Mouse (Mus musculus) hindbrain, embryonic 12.5 days (tissue): ENCODE data around the gene Rfc5. TPM values are rescaled to one million over a fixed set of nuclear protein-coding genes. Genes with fewer than 3 reads are reported as not detected.

Source experiments
- ATAC-seq: fragments of 200-750 bp; cut with Nextera tagmentation; 2 replicates; pipeline ENCODE4 v1.8.0; 2017; ENCODE audit warnings: moderate TSS enrichment; ENCODE audit not compliant: low FRiP score
- H3K27ac ChIP-seq: fragments of 300-500 bp; sonication (generic); 2 replicates; pipeline ENCODE4 v1.5.1; 2016; ENCODE audit warnings: mild to moderate bottlenecking
- H3K27me3 ChIP-seq: fragments of 300-500 bp; sonication (generic); 2 replicates; pipeline ENCODE4 v1.6.1; 2016; ENCODE audit warnings: mild to moderate bottlenecking
- H3K36me3 ChIP-seq: fragments of 300-500 bp; sonication (generic); 2 replicates; pipeline ENCODE4 v1.6.1; 2016; ENCODE audit warnings: mild to moderate bottlenecking
- H3K4me1 ChIP-seq: fragments of 300-500 bp; sonication (generic); 2 replicates; pipeline ENCODE4 v1.6.1; 2016
- H3K4me2 ChIP-seq: fragments of 300-500 bp; sonication (generic); replicated peaks from 2 replicates; pipeline ENCODE4 v1.6.1; 2016; ENCODE audit warnings: mild to moderate bottlenecking
- H3K4me3 ChIP-seq: fragments of 300-500 bp; sonication (generic); 2 replicates; pipeline ENCODE4 v1.5.1; 2016; ENCODE audit warnings: mild to moderate bottlenecking
- H3K9ac ChIP-seq: fragments of 300-500 bp; sonication (generic); 2 replicates; pipeline ENCODE4 v1.6.1; 2016; ENCODE audit warnings: mild to moderate bottlenecking, moderate library complexity
- H3K9me3 ChIP-seq: fragments of 300-500 bp; sonication (generic); replicated peaks from 2 replicates; pipeline ENCODE4 v1.6.1; 2016; ENCODE audit warnings: mild to moderate bottlenecking
- WGBS: fragments of 180-500 bp; shearing (Covaris S2); methylation state at CpG from one replicate; pipeline ENCODE4 v1.1.7; 2016; 5-methylcytosine and 5-hydroxymethylcytosine counted together
- polyA plus RNA-seq: library from polyadenylated mRNA; unstranded; fragments of >200 nt; fragmentation: Nextera tagmentation; extraction: Ambion mirVana; gene quantifications from 2 replicates; pipeline ENCODE4 v1.2.1, GENCODE M21; 2016

The Rfc5 gene
- polyA plus RNA-seq, 1 experiment from 2014 or later: 55.3 TPM

GRCm38 (mm10) chr5:117340081-117340480 lies 48.8 kb downstream of the Rfc5 start:
- Histone ChIP-seq H3K9ac (no peak overlapping the region), H3K4me1 (no peaks in the 10 kb centered on the region), H3K4me2 (no peak overlapping the region), H3K27ac (no peak overlapping the region), H3K4me3 (no peak overlapping the region), H3K36me3 (0 out of 2 replicates have a peak, but pooled peaks cover 2% of the 10 kb centered on the region), H3K27me3 (no peaks in the 10 kb centered on the region), H3K9me3 (no peaks in the 10 kb centered on the region)
- WGBS: 85% methylated on average over 6 of the region's 6 CpGs
- ATAC-seq: no peak

- H3K36me3 ChIP-seq: 0 out of 2 replicates have a peak, but pooled peaks cover 2% of the 10 kb centered on the region
- no peak overlapping the region for H3K9ac ChIP-seq
- H3K4me3 ChIP-seq: no peak overlapping the region
- H3K9me3 ChIP-seq: no peaks in the 10 kb centered on the region
- no peak overlapping the region for H3K27ac ChIP-seq
- no peaks in the 10 kb centered on the region for H3K4me1 ChIP-seq
- no peaks in the 10 kb centered on the region for H3K27me3 ChIP-seq
- no peak overlapping the region for H3K4me2 ChIP-seq
- ATAC-seq: no peak
- 89% methylated on average over 8 of the region's 8 CpGs for WGBS
Measured at GRCm38 (mm10) chr5:117338503-117338902, 50.3 kb downstream of the Rfc5 start.

DNA sequence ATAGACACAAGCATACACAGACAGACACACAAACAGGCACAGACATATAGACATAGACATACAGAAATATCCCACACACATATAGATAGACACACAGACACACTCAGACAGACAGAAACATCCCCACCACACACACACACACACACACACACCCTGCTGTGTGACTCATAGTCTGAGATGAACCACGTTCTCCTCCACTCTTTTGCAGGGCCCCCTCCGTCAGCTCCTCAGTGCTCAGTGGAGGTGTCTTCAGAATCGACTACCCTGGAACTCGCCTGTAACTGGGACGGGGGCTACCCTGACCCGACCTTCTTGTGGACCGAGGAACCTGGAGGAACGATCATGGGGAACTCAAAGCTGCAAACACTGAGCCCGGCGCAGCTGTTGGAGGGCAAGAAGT lies 50.8 kb downstream of the Rfc5 start:
- no peak overlapping the region for H3K4me3 ChIP-seq
- no peak for ATAC-seq

GRCm38 (mm10) chr5:117330457-117330856 lies 58.4 kb downstream of the Rfc5 start:
- no peaks in the 10 kb centered on the region for H3K36me3 ChIP-seq
- no peak overlapping the region for H3K27ac ChIP-seq
- 85% methylated on average over 7 of the region's 7 CpGs for WGBS
- H3K27me3 ChIP-seq: no peaks in the 10 kb centered on the region
- H3K4me2 ChIP-seq: no peak overlapping the region
- no peaks in the 10 kb centered on the region for H3K4me1 ChIP-seq
- no peak for ATAC-seq
- no peak overlapping the region for H3K9ac ChIP-seq
- no peaks in the 10 kb centered on the region for H3K9me3 ChIP-seq
- H3K4me3 ChIP-seq: no peak overlapping the region

More for the DNA sequence above, 50.8 kb downstream of the Rfc5 start:
- Histone ChIP-seq H3K4me1 (no peaks in the 10 kb centered on the region), H3K36me3 (0 out of 2 replicates have a peak, but pooled peaks cover 2% of the 10 kb centered on the region), H3K9me3 (no peaks in the 10 kb centered on the region), H3K27me3 (no peaks in the 10 kb centered on the region), H3K27ac (no peak overlapping the region), H3K4me2 (no peak overlapping the region), H3K9ac (no peak overlapping the region)
- 83% methylated on average over 10 of the region's 10 CpGs for whole genome bisulfite sequencing

Other genes starting within 250 kb of the Rfc5 start
- 793 and 794 TPM in 2 replicates for gene Pebp1, start 101.4 kb downstream of the Rfc5 start, polyA plus RNA-seq
- 3.7 and 4.1 TPM in 2 replicates for gene Vsig10, start 70.0 kb downstream of the Rfc5 start, polyA plus RNA-seq
- gene Wsb2, start 31.7 kb downstream of the Rfc5 start, polyA plus RNA-seq: 127 and 132 TPM in 2 replicates
- 3.9 and 4.4 TPM in 2 replicates for gene Ksr2, start 25.0 kb upstream of the Rfc5 start, polyA plus RNA-seq